Mouse (Mus musculus): ENCODE data around the gene Oxsm. TPM values are rescaled to one million over a fixed set of nuclear protein-coding genes. Genes with fewer than 3 reads are reported as not detected.

The Oxsm gene
- total and polyA plus RNA-seq, 2 experiments, result 13.3 to 19.6 TPM

DNA sequence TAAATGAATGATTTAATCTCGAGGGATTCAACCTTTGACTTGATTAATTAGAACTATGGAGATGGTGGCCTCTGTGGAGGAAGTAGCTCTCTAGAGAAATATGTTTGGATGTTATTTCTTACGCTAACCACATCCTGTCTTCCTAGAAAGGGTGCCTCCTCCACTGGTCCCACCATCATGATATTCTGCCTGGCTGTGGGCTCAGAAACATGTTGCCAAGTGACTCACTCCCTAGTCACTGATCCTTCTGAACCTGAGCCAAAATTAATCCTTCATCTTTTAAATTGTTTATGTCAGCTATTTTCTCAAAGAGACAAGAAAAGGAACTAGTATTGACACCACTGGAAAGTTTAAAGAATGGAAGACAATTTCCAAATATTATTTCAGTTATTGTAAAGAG lies 6.6 kb upstream of the Oxsm start:
- H3K79me2 ChIP-seq (ENCODE audit: control insufficient read depth, insufficient read depth, low read length), result peaks cover 9% of the 10 kb centered on the region; the same call in 1 of the 2 replicates
- no peak for TF ChIP-seq CTCF (IDR thresholded peaks at IDR 0.05; ENCODE audit: low read depth, low read length)
- TF ChIP-seq POLR2A (IDR thresholded peaks at IDR 0.05; ENCODE audit: extremely low read depth, insufficient read depth, low read length), result no peak
- peaks cover 7% of the 10 kb centered on the region for H3K4me1 ChIP-seq (ENCODE audit: control insufficient read depth, insufficient read depth, low read length)
- no peak for DNase-seq (ENCODE audit: extremely low read depth, low read depth, low spot score)
- no peak overlapping the region for H3K27ac ChIP-seq (replicated peaks; ENCODE audit: insufficient read depth, low read depth, low read length)
- 70% methylated on average over 2 of the region's 2 CpGs for WGBS
- peaks cover 29% of the 10 kb centered on the region for H3K36me3 ChIP-seq (ENCODE audit: control insufficient read depth, insufficient read depth, low read length)
- H3K27me3 ChIP-seq (ENCODE audit: control insufficient read depth, insufficient read depth, low read length), result no peaks in the 10 kb centered on the region
- H3K4me3 ChIP-seq (ENCODE audit: insufficient read depth, low read depth, low read length), result no peak overlapping the region
- H3K9ac ChIP-seq (ENCODE audit: low read depth, low read length), result no peak overlapping the region

DNA sequence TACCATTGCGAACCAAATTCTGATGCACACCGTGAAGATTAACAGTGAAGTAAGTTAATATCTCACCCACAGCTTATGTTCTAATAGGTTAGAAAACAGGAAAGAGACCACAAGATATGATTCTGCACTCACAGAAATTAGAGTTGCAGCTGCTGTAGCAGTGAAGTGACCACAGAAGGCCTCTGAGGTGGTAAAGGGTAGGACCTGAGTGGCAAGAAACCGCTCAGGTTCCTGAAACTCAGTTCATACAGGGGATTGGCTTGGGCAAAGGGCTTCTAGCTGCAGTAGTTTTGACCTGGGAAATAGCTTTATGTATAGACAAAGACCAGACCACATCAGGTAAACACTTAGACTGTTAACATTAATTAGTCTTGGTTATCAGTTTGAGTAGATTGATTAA lies 6.1 kb upstream of the Oxsm start:
- Histone ChIP-seq H3K27ac (replicated peaks; ENCODE audit: insufficient read depth, low read depth, low read length) (no peak overlapping the region), H3K27me3 (ENCODE audit: control insufficient read depth, insufficient read depth, low read length) (no peaks in the 10 kb centered on the region), H3K4me1 (ENCODE audit: control insufficient read depth, insufficient read depth, low read length) (peaks cover 9% of the 10 kb centered on the region), H3K4me3 (ENCODE audit: insufficient read depth, low read depth, low read length) (no peak overlapping the region), H3K9ac (ENCODE audit: low read depth, low read length) (no peak overlapping the region), H3K79me2 (ENCODE audit: control insufficient read depth, insufficient read depth, low read length) (peaks cover 9% of the 10 kb centered on the region; the same call in 1 of the 2 replicates), H3K36me3 (ENCODE audit: control insufficient read depth, insufficient read depth, low read length) (peaks cover 27% of the 10 kb centered on the region)
- TF ChIP-seq POLR2A (IDR thresholded peaks at IDR 0.05; ENCODE audit: extremely low read depth, insufficient read depth, low read length), result no peak
- no peak for TF ChIP-seq CTCF (IDR thresholded peaks at IDR 0.05; ENCODE audit: low read depth, low read length)
- WGBS, result 84% methylated on average over 3 of the region's 3 CpGs
- DNase-seq (ENCODE audit: extremely low read depth, low read depth, low spot score), result no peak

DNA sequence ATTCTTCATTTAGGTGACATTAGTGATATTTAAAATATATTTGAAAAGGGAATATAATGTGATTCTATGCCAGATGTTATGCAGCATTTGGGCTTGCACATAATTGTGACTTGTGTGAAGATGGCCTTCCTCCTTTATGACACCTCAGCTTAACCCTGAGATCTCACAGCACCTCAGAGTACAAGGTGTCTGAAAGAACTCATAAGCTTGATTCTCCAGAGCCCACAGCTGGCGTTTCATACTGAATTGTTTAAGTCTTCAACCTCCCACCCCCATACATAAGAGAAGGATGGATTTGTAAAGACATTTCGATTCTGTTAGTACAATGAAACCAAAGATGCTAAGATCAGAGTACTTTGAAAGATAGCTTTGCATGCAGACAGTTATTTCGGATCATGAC lies 491 bp upstream of the Oxsm start:
- H3K4me1 ChIP-seq (ENCODE audit: control insufficient read depth, insufficient read depth, low read length), result peaks cover 19% of the 10 kb centered on the region
- no peak for DNase-seq (ENCODE audit: extremely low read depth, low read depth, low spot score)

GRCm38 (mm10) chr14:16248603-16249157 lies 928 bp downstream of the Oxsm start:
- H3K4me3 ChIP-seq (ENCODE audit: insufficient read depth, low read depth, low read length), result peak overlapping the region; percentile 98
- no peak for DNase-seq (ENCODE audit: extremely low read depth, low read depth, low spot score)
- peaks cover 9% of the 10 kb centered on the region; the same call in 1 of the 2 replicates for H3K79me2 ChIP-seq (ENCODE audit: control insufficient read depth, insufficient read depth, low read length)
- peaks cover 22% of the 10 kb centered on the region for H3K4me1 ChIP-seq (ENCODE audit: control insufficient read depth, insufficient read depth, low read length)
- no peaks in the 10 kb centered on the region for H3K27me3 ChIP-seq (ENCODE audit: control insufficient read depth, insufficient read depth, low read length)
- no peaks in the 10 kb centered on the region for H3K36me3 ChIP-seq (ENCODE audit: control insufficient read depth, insufficient read depth, low read length)
- WGBS, result 8% methylated on average over 9 of the region's 9 CpGs
- H3K9ac ChIP-seq (ENCODE audit: low read depth, low read length), result peak overlapping the region; percentile 74
- TF ChIP-seq POLR2A (IDR thresholded peaks at IDR 0.05; ENCODE audit: extremely low read depth, insufficient read depth, low read length), result no peak
- TF ChIP-seq CTCF (IDR thresholded peaks at IDR 0.05; ENCODE audit: low read depth, low read length), result no peak
- H3K27ac ChIP-seq (replicated peaks; ENCODE audit: insufficient read depth, low read depth, low read length), result peak overlapping the region; percentile 76

More for the DNA sequence above, 491 bp upstream of the Oxsm start:
- WGBS, result 65% methylated on average over 3 of the region's 3 CpGs
- peak overlapping the region; percentile 99 for H3K27ac ChIP-seq (replicated peaks; ENCODE audit: insufficient read depth, low read depth, low read length)
- peak overlapping the region; percentile 98 for H3K4me3 ChIP-seq (ENCODE audit: insufficient read depth, low read depth, low read length)
- H3K9ac ChIP-seq (ENCODE audit: low read depth, low read length), result peak overlapping the region; percentile 100
- no peak for TF ChIP-seq CTCF (IDR thresholded peaks at IDR 0.05; ENCODE audit: low read depth, low read length)
- no peak for TF ChIP-seq POLR2A (IDR thresholded peaks at IDR 0.05; ENCODE audit: extremely low read depth, insufficient read depth, low read length)
- H3K36me3 ChIP-seq (ENCODE audit: control insufficient read depth, insufficient read depth, low read length), result peaks cover 6% of the 10 kb centered on the region
- H3K79me2 ChIP-seq (ENCODE audit: control insufficient read depth, insufficient read depth, low read length), result peaks cover 13% of the 10 kb centered on the region; the same call in 1 of the 2 replicates
- H3K27me3 ChIP-seq (ENCODE audit: control insufficient read depth, insufficient read depth, low read length), result no peaks in the 10 kb centered on the region

GRCm38 (mm10) chr14:16248135-16248534 lies 1.5 kb downstream of the Oxsm start:
- H3K27ac ChIP-seq (replicated peaks; ENCODE audit: insufficient read depth, low read depth, low read length), result no peak overlapping the region
- peaks cover 7% of the 10 kb centered on the region; the same call in 1 of the 2 replicates for H3K79me2 ChIP-seq (ENCODE audit: control insufficient read depth, insufficient read depth, low read length)
- H3K27me3 ChIP-seq (ENCODE audit: control insufficient read depth, insufficient read depth, low read length), result no peaks in the 10 kb centered on the region
- TF ChIP-seq POLR2A (IDR thresholded peaks at IDR 0.05; ENCODE audit: extremely low read depth, insufficient read depth, low read length) (no peak), CTCF (IDR thresholded peaks at IDR 0.05; ENCODE audit: low read depth, low read length) (no peak)
- H3K9ac ChIP-seq (ENCODE audit: low read depth, low read length), result 0 out of 2 replicates have a peak overlapping the region, but pooled peaks have one; percentile 35
- H3K4me3 ChIP-seq (ENCODE audit: insufficient read depth, low read depth, low read length), result no peak overlapping the region
- WGBS, result 77% methylated on average over 3 of the region's 3 CpGs
- peaks cover 21% of the 10 kb centered on the region for H3K4me1 ChIP-seq (ENCODE audit: control insufficient read depth, insufficient read depth, low read length)
- no peak for DNase-seq (ENCODE audit: extremely low read depth, low read depth, low spot score)
- no peaks in the 10 kb centered on the region for H3K36me3 ChIP-seq (ENCODE audit: control insufficient read depth, insufficient read depth, low read length)

- 94% methylated on average over 2 of the region's 2 CpGs for WGBS
- peaks cover 24% of the 10 kb centered on the region for H3K4me1 ChIP-seq (ENCODE audit: control insufficient read depth, insufficient read depth, low read length)
- H3K27me3 ChIP-seq (ENCODE audit: control insufficient read depth, insufficient read depth, low read length), result no peaks in the 10 kb centered on the region
- H3K79me2 ChIP-seq (ENCODE audit: control insufficient read depth, insufficient read depth, low read length), result peaks cover 4% of the 10 kb centered on the region; the same call in 1 of the 2 replicates
- H3K27ac ChIP-seq (replicated peaks; ENCODE audit: insufficient read depth, low read depth, low read length), result no peak overlapping the region
- H3K9ac ChIP-seq (ENCODE audit: low read depth, low read length), result no peak overlapping the region
- TF ChIP-seq POLR2A (IDR thresholded peaks at IDR 0.05; ENCODE audit: extremely low read depth, insufficient read depth, low read length) (no peak), CTCF (IDR thresholded peaks at IDR 0.05; ENCODE audit: low read depth, low read length) (no peak)
- DNase-seq (ENCODE audit: extremely low read depth, low read depth, low spot score), result no peak
- H3K36me3 ChIP-seq (ENCODE audit: control insufficient read depth, insufficient read depth, low read length), result no peaks in the 10 kb centered on the region
- no peak overlapping the region for H3K4me3 ChIP-seq (ENCODE audit: insufficient read depth, low read depth, low read length)
Observed at GRCm38 (mm10) chr14:16246340-16246912, 3.2 kb downstream of the Oxsm start.

Data from liver, adult 2 months (tissue).